Mouse (Mus musculus): ENCODE measurements around the gene Vdac1.

GRCm38 (mm10) chr11:52364376-52364775 lies 3.7 kb downstream of the Vdac1 start:
- TF ChIP-seq CTCF (IDR thresholded peaks at IDR 0.05; ENCODE audit: extremely low read depth, insufficient read length, insufficient replicate concordance, low read depth, low read length) (no peak), POLR2A (IDR thresholded peaks at IDR 0.05; ENCODE audit: low read depth, low read length) (no peak)
